Mouse (Mus musculus): ENCODE data around the gene Ackr3.

Ackr3 gene

DNA sequence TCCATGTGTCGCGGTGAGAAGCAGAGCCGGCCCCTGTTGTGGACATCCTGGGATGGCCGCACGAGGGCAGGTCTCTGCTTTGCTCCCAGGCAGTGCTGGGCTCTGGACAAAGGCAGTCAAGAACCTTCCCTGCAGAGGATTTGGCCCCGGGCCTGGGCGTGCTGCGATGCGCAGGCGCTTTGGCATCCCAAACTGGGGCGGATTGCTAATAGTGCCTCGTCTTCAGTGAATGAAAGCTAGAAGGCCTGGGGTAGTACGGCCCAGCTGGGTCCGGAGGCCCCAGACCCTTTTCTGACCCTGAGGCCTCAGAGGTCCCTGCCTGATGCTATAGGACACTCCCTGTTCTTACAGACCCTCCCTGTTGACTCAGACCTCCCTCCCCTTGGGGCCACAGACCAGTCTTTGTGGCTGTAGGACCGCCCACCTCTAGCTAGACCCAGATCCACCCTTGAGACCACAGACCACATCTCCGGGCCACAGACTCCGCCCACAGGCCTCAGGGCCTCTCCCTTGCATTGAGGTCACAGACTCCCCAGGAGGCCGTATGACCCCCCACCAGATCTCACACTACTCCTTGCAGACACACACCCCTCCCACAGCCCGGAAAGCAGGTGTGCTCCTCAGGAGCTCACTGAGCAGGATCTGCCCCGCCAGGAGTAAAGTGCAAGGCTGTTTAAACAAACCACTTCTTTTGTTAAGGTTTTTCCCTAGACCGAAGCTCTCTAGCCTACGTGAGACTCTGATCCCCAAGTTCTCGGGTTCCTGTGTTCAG is 1.4 kb upstream of the Ackr3 start:
- in situ Hi-C loops (cut with MboI; ENCODE audit: low pct_unique_long_range_greater_than_20kb in 1 of 2, low sequenced_read_pairs in 2 of 2, unreplicated experiment in 1 of 2) = no loop called here

DNA sequence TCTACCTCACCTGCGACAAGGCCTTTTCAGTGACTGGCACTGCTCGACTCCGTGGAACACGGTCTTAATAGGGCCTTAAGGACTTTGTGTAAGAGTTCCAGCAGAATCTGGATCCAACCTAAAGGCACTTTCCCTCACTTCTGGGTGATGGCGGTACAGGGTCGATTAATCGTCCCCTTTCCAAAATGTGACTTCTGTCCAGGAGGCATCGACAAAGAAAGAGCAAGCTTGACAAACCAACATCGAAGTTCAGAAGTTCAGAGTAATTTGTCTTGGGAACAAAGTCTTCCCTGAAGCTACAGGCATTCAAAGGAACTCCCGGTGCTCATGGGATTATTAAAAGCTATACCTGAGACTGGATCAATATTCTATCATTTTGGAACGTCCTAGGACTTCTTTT is 439 bp upstream of the Ackr3 start:
- in situ Hi-C loops (cut with MboI; ENCODE audit: low pct_unique_long_range_greater_than_20kb in 1 of 2, low sequenced_read_pairs in 2 of 2, unreplicated experiment in 1 of 2) = no loop called here

DNA sequence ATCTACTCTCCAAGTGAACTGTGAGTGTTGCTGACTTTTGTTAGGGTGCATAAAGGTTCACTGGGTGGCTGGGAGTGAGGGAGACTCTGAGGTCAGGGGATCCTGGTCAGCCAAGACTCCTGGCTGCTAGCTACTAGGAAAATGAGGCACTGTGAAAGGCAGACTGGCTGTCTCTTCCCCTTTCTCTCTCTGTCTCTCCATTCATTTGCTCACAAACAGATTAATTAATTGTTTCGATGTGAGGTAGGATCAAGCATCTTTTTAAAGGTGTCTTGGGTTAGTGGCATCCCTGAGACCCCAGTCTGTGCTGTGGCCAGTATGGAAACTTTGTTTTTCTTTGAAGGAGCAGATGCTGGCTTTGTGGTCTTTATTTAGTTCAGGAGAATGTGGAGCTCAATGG is 1.0 kb downstream of the Ackr3 start:
- in situ Hi-C loops (cut with MboI; ENCODE audit: low pct_unique_long_range_greater_than_20kb in 1 of 2, low sequenced_read_pairs in 2 of 2, unreplicated experiment in 1 of 2) = no loop called here

DNA sequence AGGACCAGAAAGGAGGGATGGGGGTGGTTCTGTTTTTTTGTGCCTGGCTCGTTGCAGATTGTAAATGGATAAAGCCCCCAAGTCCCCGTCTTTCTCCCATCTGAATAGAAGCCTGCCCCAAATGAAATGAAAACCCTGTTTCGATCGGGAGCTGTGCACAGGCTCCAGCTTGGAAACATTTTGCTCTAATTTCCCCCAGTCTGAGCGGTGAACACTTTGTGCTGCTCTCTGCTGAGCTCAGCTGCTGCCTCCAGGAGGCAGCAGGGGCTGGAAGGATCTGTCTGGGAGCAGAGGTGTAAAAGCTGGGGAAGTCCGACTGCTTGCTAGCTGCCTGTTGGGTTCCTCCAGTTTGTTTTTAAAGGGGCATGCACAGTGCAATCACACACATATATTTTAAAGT is 1.4 kb downstream of the Ackr3 start:
- in situ Hi-C loops (cut with MboI; ENCODE audit: low pct_unique_long_range_greater_than_20kb in 1 of 2, low sequenced_read_pairs in 2 of 2, unreplicated experiment in 1 of 2) = no loop called here

DNA sequence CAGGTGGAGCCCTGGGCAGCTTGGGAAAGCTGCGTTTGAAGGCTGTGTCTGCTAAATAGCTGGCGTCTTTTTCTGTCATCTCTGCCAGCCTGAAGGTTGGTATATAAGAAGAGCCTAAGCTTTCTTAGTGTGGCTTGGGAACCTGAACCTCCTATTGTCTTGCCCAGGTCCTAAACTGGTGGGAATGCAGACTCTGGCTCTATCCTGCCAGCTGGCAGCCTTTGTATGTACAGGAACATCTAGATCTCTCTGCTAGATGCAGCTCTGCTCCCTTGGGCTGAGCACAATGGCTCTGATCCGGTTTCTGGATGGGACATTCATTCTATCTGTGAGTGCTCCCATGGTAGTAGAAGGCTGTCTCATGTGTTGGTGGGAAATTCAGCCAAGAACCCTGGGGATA is 2.9 kb downstream of the Ackr3 start:
- in situ Hi-C loops (cut with MboI; ENCODE audit: low pct_unique_long_range_greater_than_20kb in 1 of 2, low sequenced_read_pairs in 2 of 2, unreplicated experiment in 1 of 2) = no loop called here

DNA sequence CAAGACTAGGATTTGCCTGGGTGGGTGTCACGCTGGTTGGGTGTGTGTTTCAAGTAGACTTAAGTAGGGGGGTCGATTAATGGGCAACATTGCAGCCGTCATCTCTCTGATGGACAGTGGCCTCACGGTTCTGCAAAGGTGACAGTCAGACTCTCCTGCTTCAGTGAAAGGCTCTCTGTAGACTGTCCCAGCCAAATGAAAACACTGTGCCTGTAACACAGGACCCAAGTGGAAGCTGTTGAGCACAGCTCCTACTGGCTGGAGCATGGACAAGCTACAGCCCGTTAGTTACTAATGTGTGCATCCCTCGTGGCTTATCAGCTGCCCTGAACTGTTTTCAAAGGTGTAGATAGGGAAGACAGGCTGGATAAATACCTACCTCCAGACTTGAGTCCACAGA is 3.5 kb downstream of the Ackr3 start:
- in situ Hi-C loops (cut with MboI; ENCODE audit: low pct_unique_long_range_greater_than_20kb in 1 of 2, low sequenced_read_pairs in 2 of 2, unreplicated experiment in 1 of 2) = no loop called here

DNA sequence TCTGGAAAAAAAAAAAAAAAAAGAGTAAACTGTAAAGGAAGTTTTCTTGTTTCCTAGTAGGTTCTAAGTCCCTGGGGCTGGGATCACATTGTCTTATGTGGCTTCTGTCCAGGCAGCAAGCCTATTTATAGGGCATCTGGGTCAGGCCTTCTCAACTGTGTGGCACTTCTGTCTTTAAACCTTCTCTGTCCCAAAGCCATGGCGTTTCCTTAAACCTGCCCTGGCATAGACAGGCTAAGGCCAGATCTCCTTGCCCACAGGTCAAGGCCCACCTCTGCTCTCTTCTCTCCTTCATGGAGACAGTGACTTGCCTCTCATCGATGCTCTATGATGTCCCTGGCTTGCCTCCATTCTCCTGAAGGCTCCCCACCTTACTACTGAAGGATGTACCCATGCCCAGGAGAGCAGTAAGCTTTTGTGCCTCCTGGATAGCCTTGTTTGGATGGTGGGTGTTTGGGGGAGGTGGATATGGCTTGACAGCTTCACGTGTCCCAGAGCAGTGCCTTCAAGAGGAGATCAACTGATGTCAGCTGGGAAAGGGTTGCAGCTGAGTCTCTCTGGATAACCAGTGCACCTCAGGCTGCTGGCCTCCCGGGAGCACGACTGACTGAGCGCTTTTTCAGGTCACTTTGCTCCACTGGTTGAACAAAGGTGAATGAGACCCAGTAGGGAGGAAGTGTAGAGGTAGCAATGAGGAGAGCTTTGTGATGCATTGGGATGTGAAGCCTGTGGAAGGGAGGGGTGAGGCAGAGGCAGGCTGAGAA is 4.1 kb downstream of the Ackr3 start:
- in situ Hi-C loops (cut with MboI; ENCODE audit: low pct_unique_long_range_greater_than_20kb in 1 of 2, low sequenced_read_pairs in 2 of 2, unreplicated experiment in 1 of 2) = no loop called here

DNA sequence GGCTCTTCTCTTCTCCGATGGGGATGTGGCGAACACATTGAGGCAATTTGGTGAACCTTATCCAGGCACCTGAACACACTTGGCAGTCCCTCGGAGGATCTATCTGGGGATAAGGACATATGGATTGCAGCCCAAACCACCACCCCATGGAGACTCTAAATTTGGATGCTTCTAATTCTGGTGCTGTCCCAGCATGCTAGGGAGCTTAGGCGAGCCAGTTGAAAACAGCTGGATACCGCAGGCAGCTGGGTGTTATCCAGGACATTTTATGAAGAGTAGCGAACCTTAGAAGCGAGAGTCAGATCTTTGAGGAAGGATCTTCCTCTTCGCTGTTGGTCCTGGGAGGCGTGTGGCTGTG is 4.7 kb downstream of the Ackr3 start:
- in situ Hi-C loops (cut with MboI; ENCODE audit: low pct_unique_long_range_greater_than_20kb in 1 of 2, low sequenced_read_pairs in 2 of 2, unreplicated experiment in 1 of 2) = no loop called here

DNA sequence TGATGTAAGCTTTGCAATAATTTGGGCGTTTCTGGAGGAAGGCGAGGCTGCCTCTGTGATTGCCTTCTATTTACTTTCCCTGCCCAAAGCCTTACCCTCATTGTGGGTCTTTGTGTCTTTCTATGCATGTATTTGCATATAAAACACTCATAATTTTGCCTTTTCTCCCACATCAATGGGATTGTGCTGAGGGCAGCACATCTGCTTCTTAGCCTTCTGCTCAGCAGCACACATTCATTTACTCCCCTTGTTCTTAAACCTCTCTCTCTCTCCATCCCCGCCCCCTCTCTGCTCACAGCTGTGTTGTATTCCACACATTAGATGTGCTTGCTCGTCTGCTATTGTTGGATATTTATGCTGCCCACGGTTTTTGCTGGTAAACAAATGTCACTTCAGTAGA is 5.3 kb downstream of the Ackr3 start:
- in situ Hi-C loops (cut with MboI; ENCODE audit: low pct_unique_long_range_greater_than_20kb in 1 of 2, low sequenced_read_pairs in 2 of 2, unreplicated experiment in 1 of 2) = no loop called here

DNA sequence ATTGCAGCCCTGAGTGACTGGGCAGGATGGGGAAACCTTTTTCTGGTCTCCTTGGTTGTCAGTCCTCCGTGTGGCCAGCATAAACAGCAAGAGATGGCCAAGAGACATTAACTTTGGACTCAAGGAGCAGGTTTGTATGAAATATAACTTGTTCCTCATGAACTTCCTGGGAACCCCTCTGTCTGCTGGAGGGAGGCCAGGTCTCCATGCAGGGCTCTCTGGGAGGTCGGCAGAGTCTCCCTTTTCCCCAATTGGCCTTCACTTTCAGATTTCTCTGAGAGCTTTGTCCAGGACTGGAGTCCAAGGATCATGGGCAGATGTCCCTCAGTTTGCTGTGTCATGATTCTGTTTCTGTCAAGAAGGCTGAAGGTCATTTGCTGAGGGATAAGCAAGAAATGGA is 6.0 kb downstream of the Ackr3 start:
- in situ Hi-C loops (cut with MboI; ENCODE audit: low pct_unique_long_range_greater_than_20kb in 1 of 2, low sequenced_read_pairs in 2 of 2, unreplicated experiment in 1 of 2) = no loop called here

DNA sequence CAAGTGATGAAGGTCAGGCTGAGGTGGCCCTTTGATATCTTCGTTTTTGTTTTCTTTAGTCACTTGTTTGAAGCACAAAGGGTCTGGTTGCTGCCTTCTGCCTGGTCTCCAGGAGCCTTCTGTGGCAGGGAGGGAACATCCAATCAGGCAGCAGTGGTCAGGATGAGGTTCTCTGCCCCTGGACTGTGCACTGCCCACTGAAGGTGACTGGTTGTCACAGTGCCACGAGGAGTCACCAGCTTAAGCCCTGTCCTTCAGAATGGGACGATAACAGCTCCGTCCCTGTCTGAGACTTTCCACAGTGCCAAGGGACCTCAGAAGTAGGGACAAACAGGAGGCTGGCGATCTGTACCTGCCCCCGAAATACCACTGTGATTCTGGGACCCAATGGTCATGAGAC is 6.6 kb downstream of the Ackr3 start:
- in situ Hi-C loops (cut with MboI; ENCODE audit: low pct_unique_long_range_greater_than_20kb in 1 of 2, low sequenced_read_pairs in 2 of 2, unreplicated experiment in 1 of 2) = no loop called here

DNA sequence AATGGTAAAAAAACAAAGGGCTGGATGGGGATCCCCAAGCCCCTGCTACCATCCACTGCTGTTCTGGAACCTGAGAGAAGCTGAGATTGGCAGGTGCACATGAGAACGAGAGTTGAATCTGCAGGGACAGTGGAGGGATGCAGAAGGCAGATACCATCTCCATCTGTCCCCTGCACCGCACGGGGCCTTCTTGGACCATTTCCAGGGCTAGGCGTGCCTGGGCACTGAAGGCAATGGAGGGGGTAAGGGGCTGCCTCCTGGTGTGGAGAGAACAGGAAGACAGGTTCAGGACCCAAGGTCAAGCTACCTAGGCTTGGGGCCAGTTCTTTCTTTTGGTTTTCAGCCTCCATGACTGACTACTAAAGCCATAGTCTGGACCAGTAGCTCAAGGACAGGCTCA is 7.0 kb downstream of the Ackr3 start:
- in situ Hi-C loops (cut with MboI; ENCODE audit: low pct_unique_long_range_greater_than_20kb in 1 of 2, low sequenced_read_pairs in 2 of 2, unreplicated experiment in 1 of 2) = no loop called here

DNA sequence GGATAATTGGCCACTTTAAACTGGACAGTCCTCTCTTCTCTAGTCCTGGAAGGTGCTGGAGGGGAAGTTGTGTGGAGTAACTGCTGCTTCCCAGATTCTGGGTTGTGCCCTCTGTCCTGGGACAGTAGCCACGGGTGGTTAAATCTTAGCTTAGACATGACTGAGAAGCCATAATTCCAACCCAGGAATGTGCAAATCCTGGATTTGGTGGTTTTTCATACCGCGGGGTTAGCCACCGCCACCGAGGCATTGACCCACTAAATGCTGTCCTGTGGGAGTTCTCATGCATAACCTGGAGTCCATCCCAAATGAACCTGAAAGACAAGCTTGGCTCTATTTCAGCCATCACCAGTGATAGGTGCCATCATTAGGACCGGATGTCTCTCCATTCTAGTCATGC is 8.6 kb downstream of the Ackr3 start:
- in situ Hi-C loops (cut with MboI; ENCODE audit: low pct_unique_long_range_greater_than_20kb in 1 of 2, low sequenced_read_pairs in 2 of 2, unreplicated experiment in 1 of 2) = no loop called here

DNA sequence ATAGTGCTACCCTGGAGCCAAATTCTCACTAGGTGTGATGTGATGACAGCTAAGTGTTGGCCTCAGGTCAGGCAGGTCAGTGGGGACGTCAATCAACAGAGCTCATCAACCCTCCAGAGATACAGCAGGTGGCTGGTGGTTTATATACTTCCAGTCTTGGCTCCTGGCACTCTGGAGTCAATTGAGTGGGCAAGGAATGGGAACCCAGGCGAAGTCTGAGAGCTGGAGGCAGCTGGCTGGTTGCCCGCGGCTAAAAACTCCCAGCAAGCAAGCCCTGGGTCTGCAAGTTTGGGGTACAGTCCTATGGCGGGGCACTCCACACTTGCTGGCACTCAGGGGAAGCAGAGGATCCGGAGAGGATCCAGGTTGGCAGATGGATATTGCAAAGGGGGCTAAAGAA is 9.1 kb downstream of the Ackr3 start:
- in situ Hi-C loops (cut with MboI; ENCODE audit: low pct_unique_long_range_greater_than_20kb in 1 of 2, low sequenced_read_pairs in 2 of 2, unreplicated experiment in 1 of 2) = no loop called here

DNA sequence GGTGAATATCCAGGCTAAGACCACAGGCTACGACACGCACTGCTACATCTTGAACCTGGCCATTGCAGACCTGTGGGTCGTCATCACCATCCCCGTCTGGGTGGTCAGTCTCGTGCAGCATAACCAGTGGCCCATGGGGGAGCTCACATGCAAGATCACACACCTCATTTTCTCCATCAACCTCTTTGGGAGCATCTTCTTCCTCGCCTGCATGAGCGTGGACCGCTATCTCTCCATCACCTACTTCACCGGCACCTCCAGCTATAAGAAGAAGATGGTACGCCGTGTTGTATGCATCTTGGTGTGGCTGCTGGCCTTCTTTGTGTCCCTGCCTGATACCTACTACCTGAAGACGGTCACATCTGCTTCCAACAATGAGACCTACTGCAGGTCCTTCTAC is 10.2 kb downstream of the Ackr3 start:
- in situ Hi-C loops (cut with MboI; ENCODE audit: low pct_unique_long_range_greater_than_20kb in 1 of 2, low sequenced_read_pairs in 2 of 2, unreplicated experiment in 1 of 2) = no loop called here

DNA sequence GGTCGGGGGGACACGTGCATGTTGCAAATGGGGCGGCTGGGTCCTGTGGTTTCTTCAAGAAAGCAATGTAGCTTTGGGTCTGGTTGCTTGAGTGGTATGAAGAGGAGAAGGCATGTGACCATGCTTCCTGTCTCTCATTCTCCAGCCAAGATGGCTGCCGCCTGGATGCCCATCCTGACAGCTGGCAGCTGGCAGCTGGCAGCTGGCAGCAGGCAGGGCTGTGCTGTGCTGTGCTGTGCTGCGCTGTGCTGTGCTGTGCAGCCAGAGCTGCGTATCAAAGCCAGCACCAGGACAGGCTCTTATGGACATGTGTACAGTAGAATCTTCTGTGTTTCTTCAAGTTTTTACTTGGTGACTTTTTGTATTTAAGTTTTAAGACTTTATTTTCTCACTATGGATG is 11.1 kb downstream of the Ackr3 start:
- in situ Hi-C loops (cut with MboI; ENCODE audit: low pct_unique_long_range_greater_than_20kb in 1 of 2, low sequenced_read_pairs in 2 of 2, unreplicated experiment in 1 of 2) = no loop called here

DNA sequence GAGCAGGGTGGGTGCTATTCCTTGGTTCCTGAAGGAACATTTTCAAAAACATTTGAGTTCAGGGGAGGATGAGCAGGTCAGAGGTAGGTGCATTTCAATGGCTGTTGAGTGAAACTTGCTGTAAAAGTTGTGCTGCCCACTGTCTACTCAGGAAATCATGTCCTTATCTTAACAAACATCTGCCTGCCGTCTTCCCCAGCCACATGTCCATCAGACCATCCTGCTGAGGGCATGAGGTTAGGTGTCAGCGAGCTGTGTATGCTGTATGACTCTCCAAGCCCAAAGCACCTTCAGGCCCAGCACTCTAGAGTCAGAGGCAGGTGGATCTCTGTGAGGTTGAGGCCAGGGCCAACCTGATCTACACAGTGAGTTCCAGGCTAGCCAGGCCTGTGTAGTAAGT is 12.1 kb downstream of the Ackr3 start:
- in situ Hi-C loops (cut with MboI; ENCODE audit: low pct_unique_long_range_greater_than_20kb in 1 of 2, low sequenced_read_pairs in 2 of 2, unreplicated experiment in 1 of 2) = no loop called here

DNA sequence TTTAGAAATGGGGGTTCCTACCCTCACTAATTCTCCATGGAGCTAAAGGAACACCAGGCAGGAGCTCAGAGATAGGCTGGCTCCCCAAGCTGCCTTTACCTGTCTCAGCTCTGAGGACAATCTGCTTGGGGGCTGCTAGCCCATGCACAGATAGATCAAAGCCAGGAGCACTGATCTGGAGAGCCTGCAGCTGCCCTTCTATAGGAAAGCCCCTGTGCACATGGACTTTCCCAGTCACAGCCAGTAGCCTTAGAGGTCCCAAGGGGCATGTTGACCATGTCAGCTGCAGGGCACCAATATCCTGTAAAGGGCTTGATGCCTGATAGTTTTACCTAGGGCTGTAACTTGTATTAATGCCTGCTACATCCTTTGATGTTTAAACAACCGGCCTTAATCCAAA is 12.6 kb downstream of the Ackr3 start:
- in situ Hi-C loops (cut with MboI; ENCODE audit: low pct_unique_long_range_greater_than_20kb in 1 of 2, low sequenced_read_pairs in 2 of 2, unreplicated experiment in 1 of 2) = no loop called here

DNA sequence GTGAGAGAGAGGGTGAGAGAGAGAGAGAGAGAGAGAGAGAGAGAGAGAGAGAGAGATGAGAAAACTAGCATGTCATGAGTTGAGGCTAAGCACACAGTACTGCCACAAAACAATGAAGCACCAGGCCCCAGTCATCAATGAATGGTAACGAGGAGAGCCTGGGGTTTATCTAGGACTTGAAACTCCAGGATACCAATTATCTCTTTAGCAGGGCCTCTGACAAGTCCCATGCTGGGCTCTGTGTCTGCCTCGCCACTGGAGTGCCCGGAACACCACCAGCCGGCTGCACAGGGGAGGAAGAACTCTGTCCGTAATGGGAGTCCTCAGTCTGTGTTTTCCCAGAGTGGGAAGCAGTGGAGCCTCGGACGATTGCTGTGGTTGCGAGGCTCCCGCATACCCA is 16.5 kb downstream of the Ackr3 start:
- in situ Hi-C loops (cut with MboI; ENCODE audit: low pct_unique_long_range_greater_than_20kb in 1 of 2, low sequenced_read_pairs in 2 of 2, unreplicated experiment in 1 of 2) = no loop called here

DNA sequence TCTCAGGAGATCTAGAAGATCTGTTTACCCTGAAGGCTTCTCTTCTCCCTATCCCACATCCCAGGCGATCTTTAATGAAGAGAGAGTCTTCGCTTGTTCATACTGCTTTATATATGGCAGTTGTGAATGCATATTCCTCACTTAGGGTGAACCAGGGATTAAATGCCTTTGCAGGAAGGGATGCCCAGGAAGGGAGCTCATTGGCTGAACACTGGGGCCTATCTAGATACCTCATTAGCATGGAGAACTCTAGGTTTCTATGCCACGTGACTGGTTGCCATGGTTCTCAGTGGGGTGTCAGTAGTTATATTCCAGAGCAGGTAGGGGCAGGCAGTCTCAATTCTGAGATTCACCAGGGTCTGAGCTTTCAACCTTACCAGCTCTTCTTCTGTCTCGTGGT is 17.1 kb downstream of the Ackr3 start:
- in situ Hi-C loops (cut with MboI; ENCODE audit: low pct_unique_long_range_greater_than_20kb in 1 of 2, low sequenced_read_pairs in 2 of 2, unreplicated experiment in 1 of 2) = no loop called here
